Mouse (Mus musculus) right cerebral cortex, postnatal 14 days (tissue): Measurements from ENCODE around the gene Racgap1.
A peak's percentile ranks its signal among the peaks of the same experiment; 100 is the strongest.

Experiments
- DNase-seq: peaks from one replicate; pipeline ENCODE4 v3.0.0; 2022

Racgap1 gene

DNA sequence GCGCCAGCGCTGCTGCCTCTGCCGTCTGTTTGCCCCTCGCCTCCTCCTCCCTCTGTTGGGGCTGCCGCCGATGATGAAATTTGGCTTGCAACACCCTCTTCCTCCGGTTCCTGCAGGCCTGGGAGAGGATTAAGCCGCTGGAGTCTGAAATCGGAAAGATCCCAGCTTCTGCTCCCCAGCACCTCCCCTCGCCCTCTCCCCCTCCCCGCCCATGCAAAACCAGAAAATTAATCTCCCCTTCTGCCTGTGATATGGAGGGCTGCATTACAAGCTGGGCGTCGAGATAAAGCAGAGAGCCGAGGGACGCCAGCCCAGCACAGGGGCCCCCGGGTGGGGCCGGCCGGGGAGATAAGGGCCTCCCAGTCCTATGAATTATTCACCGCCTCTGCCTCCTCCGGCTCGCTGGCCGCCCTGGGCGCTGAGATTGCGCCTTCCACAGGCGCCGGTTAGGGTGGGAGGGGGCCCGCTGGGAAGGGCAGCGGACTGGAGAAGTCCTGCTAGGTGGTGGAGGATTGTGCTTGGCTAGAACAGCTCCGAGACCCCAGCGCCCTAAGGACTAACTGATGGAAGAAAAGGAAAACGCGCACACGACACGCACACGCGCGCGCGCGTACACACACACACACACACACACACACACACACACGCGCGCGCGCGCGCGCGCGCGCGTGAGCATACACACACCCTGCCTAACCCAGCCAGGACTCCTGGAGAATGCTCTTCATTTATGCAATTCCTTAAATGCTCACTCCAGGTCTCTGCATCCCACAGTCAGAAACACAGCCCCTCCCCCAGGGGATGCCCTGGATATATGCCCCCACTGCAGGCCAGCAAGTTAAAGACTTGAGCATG, 13.4 kb upstream of the Racgap1 start:
- DNase-seq, result peak; percentile 70

GRCm38 (mm10) chr15:99663964-99664599, 12.6 kb upstream of the Racgap1 start:
- DNase-seq, result no peak

DNA sequence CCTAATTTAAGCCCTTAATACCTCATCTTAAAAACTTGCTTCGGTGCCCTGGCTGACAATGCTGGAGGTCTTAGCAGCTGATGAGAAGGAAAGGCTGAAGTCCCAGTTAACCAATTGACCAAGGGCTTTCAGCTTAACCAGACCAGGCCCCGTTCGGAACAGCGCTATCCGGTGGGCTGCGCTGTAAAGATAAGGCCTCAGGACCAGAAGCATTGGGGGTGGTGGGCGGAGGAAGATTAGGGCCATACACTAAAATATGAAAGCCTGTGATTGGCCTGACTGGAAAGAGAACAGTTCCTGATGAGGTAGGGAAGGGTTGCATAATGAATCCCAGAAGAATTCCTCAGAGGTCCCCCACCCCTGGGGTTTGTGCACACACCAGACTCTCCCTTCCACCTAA, 10.9 kb upstream of the Racgap1 start:
- DNase-seq, result no peak

GRCm38 (mm10) chr15:99661121-99661830, 9.8 kb upstream of the Racgap1 start:
- DNase-seq, result no peak

GRCm38 (mm10) chr15:99658437-99658836, 7.0 kb upstream of the Racgap1 start:
- DNase-seq, result no peak

GRCm38 (mm10) chr15:99655956-99656355, 4.5 kb upstream of the Racgap1 start:
- no peak for DNase-seq

DNA sequence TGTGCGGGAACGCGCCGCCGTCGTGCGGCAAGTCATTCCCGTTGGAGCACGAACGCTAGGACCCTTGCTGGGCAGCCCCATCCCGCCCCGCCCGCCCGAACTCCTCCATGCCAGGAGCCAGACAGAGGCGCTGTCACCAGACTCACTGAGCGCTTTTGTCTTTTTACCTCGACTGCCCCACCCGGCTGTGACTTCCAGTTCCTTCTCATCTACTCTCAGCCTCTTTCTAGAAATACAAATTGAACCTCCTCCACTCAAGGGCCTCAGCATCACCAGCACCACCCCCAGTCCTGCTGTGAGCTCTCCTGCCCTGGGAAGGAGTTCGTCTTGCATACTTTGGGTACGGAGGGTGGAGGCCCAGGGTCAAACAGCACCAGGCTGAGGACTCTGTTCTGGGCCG, 2.4 kb upstream of the Racgap1 start:
- DNase-seq, result no peak

DNA sequence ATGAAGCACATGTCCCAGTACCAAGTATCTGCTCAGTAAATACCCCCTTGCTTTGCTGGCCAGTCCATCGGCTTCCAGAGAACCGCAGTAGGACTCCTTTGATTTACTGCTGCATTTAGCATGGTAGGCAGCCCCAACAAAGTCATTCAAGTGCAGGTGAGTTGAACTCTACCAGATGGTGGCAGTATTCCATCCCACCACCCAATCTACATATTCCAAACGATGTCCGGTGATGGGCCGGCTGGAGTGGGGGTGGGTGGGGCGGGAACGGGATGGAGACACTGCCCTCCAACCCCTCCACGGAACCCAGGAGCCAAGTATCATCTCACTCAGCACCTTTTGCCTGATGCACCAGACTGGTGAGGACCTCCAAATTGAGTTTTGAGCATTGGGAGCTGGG, 1.8 kb upstream of the Racgap1 start:
- no peak for DNase-seq

DNA sequence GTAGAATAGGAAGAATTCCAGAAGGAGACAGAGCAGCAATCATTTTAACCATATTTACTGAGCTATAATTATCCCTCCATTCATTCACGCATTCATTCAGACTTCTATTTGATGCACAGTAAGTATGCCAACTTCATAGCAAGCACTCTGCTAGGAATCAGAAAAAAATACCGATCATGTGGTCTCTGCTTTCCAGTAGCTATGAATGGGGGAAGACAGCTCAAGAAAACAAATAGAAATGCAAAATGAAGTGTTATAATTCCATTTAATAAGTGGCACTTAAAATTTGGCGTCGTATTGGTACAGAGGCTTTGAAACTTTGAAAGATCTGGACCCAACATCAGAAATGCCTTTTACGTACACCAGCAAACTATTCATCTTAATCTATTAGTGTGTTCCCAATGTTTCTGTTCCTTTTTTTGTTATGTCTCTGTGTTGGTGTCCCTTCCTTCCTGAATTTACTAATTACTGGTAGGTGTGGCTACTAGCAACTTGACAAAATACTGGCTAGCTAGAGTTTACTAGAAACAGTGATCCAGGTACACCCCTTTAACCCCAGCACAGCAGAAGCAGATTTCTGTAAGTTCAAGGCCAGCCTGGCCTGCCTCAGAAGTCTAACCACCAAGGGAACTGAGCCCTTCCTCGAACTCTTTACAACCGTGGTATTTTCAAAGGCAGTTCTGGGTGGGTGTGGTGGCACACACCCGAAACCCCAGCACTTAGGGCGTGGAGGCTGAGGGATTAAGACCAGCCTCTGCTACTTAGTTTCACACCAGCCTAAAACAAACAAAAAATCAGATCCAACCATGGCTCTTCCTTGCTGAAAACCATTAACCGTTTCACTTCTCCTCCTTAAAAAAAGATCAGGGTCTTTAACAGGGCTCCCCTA, 772 bp upstream of the Racgap1 start:
- DNase-seq, result no peak

DNA sequence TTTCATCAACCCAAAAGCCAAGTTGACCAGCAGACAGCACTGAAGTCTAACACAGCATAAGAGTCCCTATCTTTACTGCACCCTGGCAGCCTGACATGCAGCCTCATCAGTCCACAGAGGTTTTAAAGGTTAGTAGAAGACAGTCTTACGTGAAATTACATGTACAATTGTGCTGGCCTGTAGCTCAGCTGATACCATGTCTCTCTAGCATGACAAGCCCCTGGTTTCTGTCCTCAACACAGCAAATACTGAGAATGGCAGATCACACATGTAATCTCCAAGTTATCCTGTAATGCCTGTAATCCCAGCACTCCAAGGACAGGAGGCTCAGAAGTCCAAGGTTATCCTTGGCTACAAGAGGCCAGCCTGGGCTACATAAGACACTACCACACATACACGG, 1.2 kb downstream of the Racgap1 start:
- no peak for DNase-seq

DNA sequence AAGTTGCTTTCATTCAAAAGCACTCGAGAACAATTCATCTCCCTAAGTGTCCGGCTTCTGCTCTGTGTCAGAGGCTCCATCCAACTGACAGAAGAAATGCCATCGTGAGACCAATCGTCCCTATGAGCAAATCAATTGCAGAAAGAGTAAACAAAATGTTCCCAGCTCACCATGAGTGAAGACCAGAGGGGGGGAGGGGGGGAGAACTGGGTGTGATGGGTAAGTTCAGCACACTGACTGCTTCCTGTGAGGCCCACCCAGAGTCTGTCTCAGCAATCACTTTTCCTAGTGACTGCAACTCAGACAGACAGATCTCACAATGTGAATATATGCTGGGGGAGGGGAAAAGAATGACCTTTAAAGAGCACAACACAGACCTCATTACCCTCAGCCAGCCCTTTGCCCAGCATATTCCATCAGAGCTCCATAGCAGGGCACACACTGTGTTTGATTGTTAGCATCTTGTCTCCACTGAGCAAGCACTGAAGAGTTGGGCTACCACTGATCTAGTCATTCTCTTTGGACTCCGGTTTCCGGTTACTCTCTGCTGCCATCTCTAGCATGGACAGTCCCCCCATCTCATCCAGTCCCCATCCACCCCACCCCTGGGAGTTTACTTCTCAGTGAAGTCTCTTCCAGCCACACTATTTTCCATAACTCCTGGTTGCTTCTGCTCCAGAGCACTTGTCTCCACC, 2.2 kb downstream of the Racgap1 start:
- DNase-seq, result no peak

- no peak for DNase-seq
Observed at GRCm38 (mm10) chr15:99648326-99648725, 3.1 kb downstream of the Racgap1 start.

DNA sequence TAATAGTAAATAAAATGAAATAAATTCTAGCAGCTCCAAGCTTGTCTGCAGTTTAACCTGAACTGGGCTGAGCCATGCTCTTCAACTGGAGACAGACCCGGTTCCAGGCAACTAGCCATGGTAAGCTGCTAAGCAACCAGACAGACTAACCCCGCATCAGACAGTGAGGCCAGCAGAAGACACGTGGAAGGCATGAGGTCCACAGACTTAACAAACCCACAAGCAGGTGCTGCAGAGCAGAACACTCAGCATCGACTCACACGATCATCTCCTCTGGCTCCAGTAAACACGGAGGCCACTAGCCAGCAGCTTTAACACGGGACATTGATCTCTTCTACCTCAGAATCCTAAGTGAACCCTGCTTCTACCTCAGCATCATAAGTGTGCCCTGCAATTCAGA, 6.7 kb downstream of the Racgap1 start:
- DNase-seq, result peak; percentile 50

GRCm38 (mm10) chr15:99643832-99644231, 7.6 kb downstream of the Racgap1 start:
- DNase-seq, result no peak

DNA sequence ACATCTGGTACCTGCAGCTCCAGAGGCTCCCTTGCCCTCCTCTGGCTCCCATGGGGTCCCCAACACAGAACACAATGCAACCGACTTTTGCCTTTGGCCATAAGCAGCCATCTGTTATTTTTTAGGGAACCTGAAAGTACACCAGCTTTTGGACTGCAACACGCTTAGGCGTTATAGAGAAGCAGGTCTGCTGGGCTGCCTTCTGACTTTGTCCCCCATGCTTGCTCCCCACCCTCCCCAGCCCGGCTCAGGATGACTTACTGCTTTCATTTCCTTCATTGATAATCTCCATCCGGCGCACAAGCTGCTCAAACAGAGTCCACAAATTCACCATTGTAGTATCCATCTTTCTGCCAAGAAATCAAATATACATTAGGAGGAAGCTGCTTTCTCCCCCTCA, 8.8 kb downstream of the Racgap1 start:
- DNase-seq, result no peak

- no peak for DNase-seq
Observed at GRCm38 (mm10) chr15:99638124-99638485, 13.4 kb downstream of the Racgap1 start.

DNA sequence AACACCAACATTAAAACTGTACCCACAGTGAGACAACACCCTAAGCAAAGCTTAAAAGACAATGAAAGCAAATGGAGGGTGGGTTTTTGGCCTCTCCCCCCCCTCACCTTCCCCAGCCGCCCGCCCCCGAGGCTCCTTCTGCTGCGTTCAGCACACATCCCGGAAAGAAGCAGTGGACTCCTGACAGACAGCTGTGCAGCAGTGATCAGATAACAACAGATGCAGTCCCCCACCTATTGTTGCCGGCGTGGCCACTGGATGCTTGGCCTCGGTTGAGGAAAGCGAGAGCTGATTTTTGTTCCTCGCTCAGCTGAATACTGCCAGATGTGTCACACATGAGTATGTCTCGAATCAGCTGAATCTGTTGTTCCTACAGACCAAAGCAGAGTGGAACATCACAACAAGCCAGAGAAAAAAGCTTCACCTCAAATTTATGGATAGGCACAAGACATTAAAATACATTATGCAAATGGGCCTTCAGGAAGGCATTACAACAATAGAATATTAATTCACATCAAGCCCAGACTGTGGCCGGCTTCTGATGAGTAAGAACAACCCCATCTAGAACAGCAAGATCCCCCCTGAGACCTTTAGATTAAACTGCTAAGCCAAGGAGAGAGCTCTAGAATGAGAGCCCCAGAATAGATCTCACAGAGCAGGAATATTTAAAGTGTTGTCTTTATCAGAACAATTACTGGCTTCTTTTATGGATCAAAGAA, 13.9 kb downstream of the Racgap1 start:
- no peak for DNase-seq

DNA sequence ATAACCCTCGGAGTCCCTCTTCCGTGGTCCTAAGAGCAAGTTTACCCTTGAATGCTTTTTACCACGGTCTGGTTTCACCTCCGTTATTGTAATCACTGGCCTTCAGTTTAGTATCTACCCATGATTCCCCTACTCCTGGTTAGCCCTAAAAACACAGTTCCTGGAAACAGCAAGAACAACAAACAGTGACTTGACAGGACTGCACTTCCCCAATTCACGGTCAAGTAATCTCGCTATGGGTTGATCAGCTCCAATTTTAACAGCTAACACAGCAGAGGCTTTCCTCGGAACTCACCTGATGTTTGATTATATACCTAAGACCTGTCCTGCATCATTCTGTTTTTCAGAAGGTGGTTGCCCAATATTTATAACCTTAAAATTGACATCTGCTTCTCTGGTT, 16.8 kb downstream of the Racgap1 start:
- no peak for DNase-seq

- DNase-seq, result no peak
Observed at GRCm38 (mm10) chr15:99631618-99632017, 19.8 kb downstream of the Racgap1 start.

DNA sequence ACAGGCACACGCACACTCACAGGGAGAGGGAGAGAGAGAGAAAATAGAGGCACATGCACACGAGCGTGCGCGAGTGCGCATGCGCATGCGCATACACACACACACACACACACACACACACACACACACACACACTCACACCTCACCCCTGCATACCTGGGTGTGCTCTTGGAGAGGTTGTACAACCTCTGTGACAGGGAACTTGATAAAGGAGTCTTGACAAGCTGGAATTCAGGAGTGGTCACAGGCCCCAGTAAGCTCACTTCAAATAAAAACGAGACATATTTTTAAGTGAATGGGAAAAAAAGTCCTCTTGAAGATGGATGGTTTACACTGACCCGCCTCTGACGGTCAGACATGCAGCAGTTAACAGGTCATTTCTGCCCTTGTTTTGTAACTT, 29.4 kb downstream of the Racgap1 start:
- DNase-seq, result no peak

GRCm38 (mm10) chr15:99619821-99620220, 31.6 kb downstream of the Racgap1 start:
- DNase-seq, result no peak

DNA sequence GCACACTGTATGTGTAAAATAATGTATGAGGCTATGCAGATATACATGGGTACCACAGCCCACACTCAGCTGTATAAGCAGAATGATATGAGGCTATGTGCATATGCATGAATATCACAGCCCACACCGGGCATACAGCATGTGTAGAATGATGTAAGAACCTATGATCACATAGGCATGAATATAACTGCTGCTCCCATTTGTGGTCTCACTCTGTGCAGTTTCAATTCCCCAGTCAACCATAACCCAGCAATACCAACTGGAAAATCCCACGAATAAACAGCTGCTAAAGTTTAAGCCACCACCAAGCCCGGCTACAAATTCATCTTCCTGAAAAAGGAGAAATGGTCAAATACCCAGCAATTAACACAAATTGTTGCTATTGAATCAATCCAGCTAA, 32.9 kb downstream of the Racgap1 start:
- no peak for DNase-seq
